Mouse (Mus musculus) G1E (cell line): ENCODE data around the gene Gm2a.

Source experiments
- CTCF ChIP-seq: IDR thresholded peaks from 2 replicates; pipeline ENCODE4 v1.5.1; 2012; ENCODE audit warnings: low read depth, low read length, inconsistent platforms, mixed read lengths
- GATA1 ChIP-seq: IDR thresholded peaks from 2 replicates; pipeline ENCODE4 v1.6.1; 2012; ENCODE audit warnings: borderline replicate concordance, low read length, inconsistent platforms, mixed read lengths
- POLR2AphosphoS5 ChIP-seq: IDR thresholded peaks from 2 replicates; pipeline ENCODE4 v1.6.1; 2012; ENCODE audit warnings: low read depth, low read length, inconsistent platforms; ENCODE audit not compliant: insufficient replicate concordance
- TAL1 ChIP-seq: conservative IDR thresholded peaks from 2 replicates; pipeline ENCODE4 v1.6.1; 2012; ENCODE audit warnings: low read depth, low read length, inconsistent platforms, mixed read lengths

- TF ChIP-seq CTCF (no peak), TAL1 (no peak), GATA1 (no peak), POLR2AphosphoS5 (no peak)
These were observed 46.9 kb upstream of the Gm2a start for GRCm38 (mm10) chr11:55050837-55051510.
